Mouse (Mus musculus): Measurements from ENCODE around the gene Ppa1. TPM values are rescaled to one million over a fixed set of nuclear protein-coding genes. Genes with fewer than 3 reads are reported as not detected.
"Not testable (repeated sequence)": the region's sequence is repeated elsewhere in the genome, so short reads cannot be mapped to it uniquely, and the experiment has no call there.

The Ppa1 gene
- 127 and 139 TPM in 2 replicates for polyA plus RNA-seq (2015; fragmentation: Nextera tagmentation; extraction: Ambion mirVana)

GRCm38 (mm10) chr10:61647790-61648736 lies at the start of gene Ppa1:
Gene Ppa1 (plus strand): TSS chr10:61648552.
- DNase-seq (ENCODE audit: low spot score), result peak; percentile 85

GRCm38 (mm10) chr10:61599556-61600114 lies 48.7 kb upstream of the Ppa1 start:
- DNase-seq (ENCODE audit: low spot score), result no peak

GRCm38 (mm10) chr10:61602283-61603033 lies 45.9 kb upstream of the Ppa1 start:
- peak; percentile 78 for DNase-seq (ENCODE audit: low spot score)

DNA sequence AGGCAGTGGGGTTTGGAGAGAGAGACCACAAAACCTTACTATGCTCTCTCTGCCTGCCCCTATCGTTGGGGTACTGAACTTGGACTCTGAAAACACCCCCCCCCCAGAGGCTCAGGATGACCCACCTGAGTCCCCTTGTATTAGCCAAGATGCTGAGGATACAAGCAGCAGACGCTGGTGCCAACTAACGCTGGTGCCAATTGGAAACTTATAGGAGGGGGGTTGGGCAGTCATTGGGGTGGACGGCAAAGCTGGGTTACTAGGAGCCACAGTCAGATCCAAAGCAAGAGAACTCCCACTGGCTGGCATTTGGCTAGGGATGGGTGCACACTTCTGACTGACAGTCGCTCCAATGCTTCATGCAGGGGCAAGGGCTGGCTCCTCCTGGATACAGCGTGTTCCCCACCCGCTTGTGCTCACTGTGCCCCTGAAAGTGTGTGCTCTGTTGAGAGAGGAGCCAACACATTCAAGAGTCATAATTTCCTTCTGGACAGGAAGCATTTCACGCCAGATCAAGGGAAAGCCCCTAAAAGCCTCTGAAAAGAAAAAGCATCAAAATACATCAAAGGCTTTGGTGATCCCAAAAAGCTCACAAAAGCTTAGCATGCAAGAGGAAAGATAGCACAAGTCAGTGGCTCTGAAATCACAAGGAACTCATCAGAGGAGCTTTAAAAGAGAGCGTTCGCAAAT lies 43.8 kb upstream of the Ppa1 start:
- no peak for DNase-seq (ENCODE audit: low spot score)

DNA sequence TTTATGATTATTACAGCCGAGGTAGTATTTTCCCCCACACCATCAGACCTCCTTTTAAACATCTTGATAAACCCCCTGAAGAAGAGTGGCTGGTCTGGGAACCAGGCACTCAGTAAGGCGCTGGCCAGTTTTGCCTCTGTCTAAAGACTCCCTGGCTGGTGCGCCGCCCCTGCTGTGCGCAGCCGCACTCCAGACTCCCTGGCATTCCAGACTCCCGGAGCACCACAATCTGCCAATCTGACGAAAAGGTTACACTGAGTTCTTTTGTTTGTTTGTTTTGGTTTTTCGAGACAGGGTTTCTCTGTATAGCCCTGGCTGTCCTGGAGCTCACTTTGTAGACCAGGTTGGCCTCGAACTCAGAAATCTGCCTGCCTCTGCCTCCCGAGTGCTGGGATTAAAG lies 43.0 kb upstream of the Ppa1 start:
- not testable (repeated sequence) for DNase-seq (ENCODE audit: low spot score)

- DNase-seq (ENCODE audit: low spot score), result peak; percentile 71
These were observed 42.5 kb upstream of the Ppa1 start for GRCm38 (mm10) chr10:61605851-61606250.

DNA sequence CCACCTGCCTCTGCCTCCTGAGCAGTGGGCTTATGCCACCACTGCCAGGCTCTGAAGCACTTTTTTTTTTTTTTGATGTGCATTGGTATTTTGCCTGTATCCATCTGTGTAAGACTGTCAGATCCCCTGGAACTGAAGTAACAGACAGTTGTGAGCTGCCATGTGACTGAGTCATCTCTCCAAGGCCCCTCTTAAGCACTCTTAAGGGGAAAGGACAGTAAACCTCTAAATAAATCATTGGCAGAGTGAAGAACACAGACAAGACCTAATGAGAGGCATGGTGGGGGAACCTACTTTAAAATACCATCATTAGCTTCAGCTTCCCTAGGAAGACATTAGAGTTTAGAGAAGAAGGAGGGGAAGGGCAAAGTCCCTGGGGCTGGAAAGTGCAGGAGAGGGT lies 40.1 kb upstream of the Ppa1 start:
- no peak for DNase-seq (ENCODE audit: low spot score)

DNA sequence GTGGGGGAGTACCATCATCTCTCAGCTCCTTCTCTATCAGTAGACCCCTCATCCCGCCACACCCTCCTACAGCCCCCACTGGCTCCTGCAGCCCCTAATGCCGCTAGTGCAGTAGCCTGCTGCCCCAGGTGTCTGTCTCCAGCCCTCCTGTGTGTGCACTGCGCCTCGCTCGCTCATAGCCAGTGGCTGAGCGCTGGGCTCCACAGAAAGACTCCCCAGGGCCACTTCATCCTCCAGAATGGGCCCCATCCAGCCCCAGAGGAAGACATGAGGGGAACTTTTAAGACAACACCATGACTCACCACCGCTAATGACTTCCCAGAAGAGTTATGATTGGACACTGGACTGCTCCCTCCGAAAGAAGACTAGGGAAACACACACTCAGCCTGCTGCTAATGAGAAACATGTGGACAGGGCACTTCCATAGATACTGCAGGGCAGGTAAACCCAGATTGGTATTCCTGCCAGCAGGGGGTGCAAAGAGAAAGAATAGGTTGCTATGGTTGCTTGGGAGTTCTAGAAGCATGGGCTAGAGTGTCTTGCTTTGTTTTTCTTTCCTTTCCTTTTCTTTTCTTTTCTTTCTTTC lies 37.6 kb upstream of the Ppa1 start:
- DNase-seq (ENCODE audit: low spot score), result no peak

DNA sequence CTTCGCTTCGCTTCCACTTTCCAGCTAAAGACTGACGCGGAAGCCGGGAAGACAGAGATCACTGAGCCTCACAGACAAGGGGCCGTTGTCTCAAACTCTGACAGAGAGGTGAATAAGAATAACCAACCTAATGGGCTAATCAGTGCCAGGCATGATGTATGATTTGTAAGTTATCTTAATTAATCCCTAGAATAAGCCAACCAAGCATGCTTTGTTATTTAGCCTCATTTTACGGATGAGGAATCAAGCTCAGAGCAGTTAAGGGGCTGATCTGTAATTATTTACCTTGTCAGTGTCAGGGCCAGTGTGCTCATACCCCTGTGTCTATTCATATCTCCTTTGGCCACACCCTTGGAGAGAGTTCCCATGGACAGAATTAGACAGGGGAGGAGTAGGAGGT lies 34.0 kb upstream of the Ppa1 start:
- no peak for DNase-seq (ENCODE audit: low spot score)

DNA sequence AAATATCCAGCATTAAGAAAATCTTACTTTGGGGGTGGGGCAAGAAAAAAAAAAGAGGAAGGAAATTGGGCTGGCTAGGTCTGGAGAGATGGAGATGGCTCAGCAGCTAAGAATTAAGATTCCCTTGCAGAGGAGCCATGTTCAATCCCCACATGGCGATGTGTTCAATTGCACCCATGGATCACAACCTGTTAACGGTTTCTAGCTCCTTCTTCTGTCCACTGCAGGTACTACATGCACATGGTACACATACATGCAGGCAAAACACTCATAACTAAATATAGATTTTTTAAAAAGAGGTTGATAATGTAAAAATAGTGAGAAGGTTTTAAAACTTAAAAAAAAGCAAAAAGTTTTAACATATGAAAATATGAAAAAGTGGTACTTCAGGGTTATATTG lies 29.8 kb upstream of the Ppa1 start:
- DNase-seq (ENCODE audit: low spot score), result no peak

DNA sequence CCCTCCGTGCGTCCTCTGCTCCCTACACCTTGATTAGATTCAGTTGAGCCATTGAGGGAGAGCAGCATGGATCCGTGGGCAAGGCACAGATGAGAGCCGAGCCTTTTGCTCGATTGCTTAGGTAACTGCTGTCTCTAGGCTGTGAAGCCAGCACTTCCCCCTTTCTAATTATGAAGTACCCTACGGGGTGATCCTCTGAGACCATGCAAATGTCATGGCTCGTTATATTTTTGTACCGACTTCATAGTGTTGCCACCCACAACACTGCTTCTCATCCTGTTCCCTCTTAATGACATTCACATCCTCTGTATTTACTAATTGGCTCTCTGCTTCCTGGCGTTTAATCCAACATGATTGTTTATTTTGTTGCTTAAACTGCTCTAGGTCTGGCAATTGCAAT lies 26.7 kb upstream of the Ppa1 start:
- no peak for DNase-seq (ENCODE audit: low spot score)

- DNase-seq (ENCODE audit: low spot score), result not testable (repeated sequence)
These were observed 24.5 kb upstream of the Ppa1 start for GRCm38 (mm10) chr10:61623874-61624273.

DNA sequence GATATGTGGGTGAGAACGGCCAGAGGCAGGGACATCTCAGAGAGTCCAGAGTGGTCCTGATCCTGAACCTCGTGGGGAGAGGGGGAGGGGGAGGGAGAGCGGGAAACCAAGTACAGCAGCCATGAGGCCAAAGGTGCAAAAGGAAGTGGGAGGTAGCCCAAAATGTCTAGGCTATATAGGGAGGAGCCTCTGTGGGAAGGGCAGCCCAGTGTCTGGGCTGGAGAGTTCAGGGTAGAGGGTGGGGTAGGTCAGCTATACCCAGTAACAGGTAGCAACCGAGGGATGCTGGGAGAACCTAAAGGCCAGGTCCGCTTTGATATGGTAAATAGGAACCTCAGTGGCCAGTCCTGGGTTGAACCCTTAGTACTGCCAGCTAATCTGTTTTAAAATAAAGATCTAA lies 23.6 kb upstream of the Ppa1 start:
- DNase-seq (ENCODE audit: low spot score), result no peak

GRCm38 (mm10) chr10:61625381-61626257 lies 22.7 kb upstream of the Ppa1 start:
- peak; percentile 14 for DNase-seq (ENCODE audit: low spot score)

GRCm38 (mm10) chr10:61626551-61626950 lies 21.8 kb upstream of the Ppa1 start:
- DNase-seq (ENCODE audit: low spot score), result no peak

DNA sequence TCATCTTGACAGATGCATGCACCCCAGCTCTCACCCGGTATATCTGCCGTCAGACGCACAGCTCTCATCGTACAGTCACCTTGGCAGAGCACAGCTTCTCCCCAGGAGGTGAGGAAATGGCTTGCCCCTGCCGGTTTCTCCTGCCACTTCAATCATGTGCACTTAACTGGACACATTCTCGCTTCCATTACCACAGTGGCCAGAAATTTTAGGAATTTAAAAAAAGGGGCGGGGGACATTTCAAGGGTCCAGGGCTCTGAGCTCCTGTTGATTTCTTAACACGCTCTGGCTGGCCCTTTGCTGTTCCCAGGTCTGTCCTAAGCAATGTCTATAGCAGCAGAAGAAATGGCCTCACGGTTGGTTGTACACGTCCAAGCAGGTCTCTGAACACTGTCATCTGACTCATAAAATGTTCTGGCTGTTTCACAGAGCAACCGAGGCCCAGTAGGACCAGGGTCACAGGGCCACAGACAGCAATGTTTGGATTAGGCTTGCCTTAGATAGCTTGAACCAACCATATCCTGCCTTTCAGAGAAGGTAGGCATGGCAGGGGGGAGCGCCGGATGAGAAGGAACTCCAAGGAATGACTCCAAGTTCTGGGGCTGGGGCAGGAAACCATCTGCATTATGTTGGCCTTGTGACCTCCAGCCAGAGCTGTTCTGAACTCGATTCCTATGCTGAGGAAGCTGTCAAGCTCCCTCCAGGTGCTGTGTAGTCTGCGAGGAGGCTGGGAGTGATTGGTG lies 21.0 kb upstream of the Ppa1 start:
- DNase-seq (ENCODE audit: low spot score), result no peak

- no peak for DNase-seq (ENCODE audit: low spot score)
These were observed 20.5 kb upstream of the Ppa1 start for GRCm38 (mm10) chr10:61627938-61628250.

GRCm38 (mm10) chr10:61632445-61632844 lies 15.9 kb upstream of the Ppa1 start:
- DNase-seq (ENCODE audit: low spot score), result no peak

DNA sequence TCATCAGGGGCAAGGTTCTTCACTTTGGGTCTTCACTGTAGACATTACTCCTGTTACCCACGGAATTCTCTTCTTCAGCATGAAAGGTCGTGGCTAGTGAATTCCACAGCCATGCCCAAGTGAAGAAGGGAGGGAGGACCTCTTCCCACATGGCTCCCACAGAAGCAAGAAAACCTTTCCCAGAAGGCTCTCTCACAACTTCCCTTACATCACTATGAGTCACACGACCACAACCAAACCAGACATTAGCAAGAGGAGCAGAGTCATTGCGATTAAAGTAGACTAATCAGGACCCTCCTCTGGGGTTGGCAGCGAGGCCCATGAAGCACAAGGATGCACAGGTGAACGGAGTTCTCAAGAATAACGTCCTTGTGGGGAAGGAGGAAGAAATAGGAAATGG lies 11.3 kb upstream of the Ppa1 start:
- DNase-seq (ENCODE audit: low spot score), result no peak

All from thymus, postnatal 0 days (tissue).